In genomic region chr19:38601127-38601526, GRCm38 (mm10) we compare ENCODE assay signal across 21 mouse cellular contexts.
A peak's percentile ranks its signal among the peaks of the same experiment; 100 is the strongest.
DNase-seq lines count a peak whose midpoint lies in the region; ATAC-seq and TF ChIP-seq lines count a peak whose summit lies in the region.
"Had no signal": no experiment of that assay in that cellular context is flagged by ENCODE, and none has a peak within 500 bp of the region (broad histone marks: within the 10 kb centered on the region; RNA-seq: fewer than 3 reads in every experiment).

No protein-coding gene starts in this region.

- ATAC-seq in intestine, embryonic 16.5 days = peak; percentile 83
- 0 out of 2 replicates have a peak, but pooled peaks have one; percentile 51 for ATAC-seq in stomach, embryonic 16.5 days (ENCODE audit: insufficient read depth, low FRiP score)
- ATAC-seq: CD4-positive, CD25-positive, alpha-beta regulatory T cell, adult 4 months; forebrain, embryonic 15.5 days; hindbrain, embryonic 16.5 days had no signal

- TF ChIP-seq CTCF in liver, adult 2 months (IDR thresholded peaks at IDR 0.05; ENCODE audit: low read depth, low read length) = no peak

- H3K36me3 ChIP-seq in liver, adult 2 months (ENCODE audit: control insufficient read depth, insufficient read depth, low read length) = no peaks in the 10 kb centered on the region
- H3K36me3 ChIP-seq in intestine, embryonic 16.5 days (ENCODE audit: control insufficient read depth, insufficient read depth, low read length) = no peaks in the 10 kb centered on the region
- no peaks in the 10 kb centered on the region for H3K36me3 ChIP-seq in stomach, embryonic 16.5 days (ENCODE audit: control insufficient read depth, insufficient read depth, low read length)
- H3K36me3 ChIP-seq: embryonic facial prominence, embryonic 12.5 days; forebrain, embryonic 15.5 days; G1E; heart, embryonic 10.5 days; hindbrain, embryonic 12.5 days had no signal

- no peak overlapping the region for H3K27ac ChIP-seq in liver, adult 2 months (replicated peaks; ENCODE audit: insufficient read depth, low read depth, low read length)
- H3K27ac ChIP-seq in intestine, embryonic 16.5 days (ENCODE audit: low read length) = no peak overlapping the region
- no peak overlapping the region; the same call in 1 of the 2 replicates for H3K27ac ChIP-seq in stomach, embryonic 16.5 days (ENCODE audit: low read length)
- H3K27ac ChIP-seq: embryonic facial prominence, embryonic 12.5 days; forebrain, embryonic 15.5 days; heart, embryonic 10.5 days; hindbrain, embryonic 12.5 days had no signal

- H3K4me1 ChIP-seq in liver, adult 2 months (ENCODE audit: control insufficient read depth, insufficient read depth, low read length) = no peaks in the 10 kb centered on the region
- H3K4me1 ChIP-seq in intestine, embryonic 16.5 days (ENCODE audit: control insufficient read depth, insufficient read depth, low read length) = peaks cover 10% of the 10 kb centered on the region
- peaks cover 10% of the 10 kb centered on the region for H3K4me1 ChIP-seq in stomach, embryonic 16.5 days (ENCODE audit: control insufficient read depth, insufficient read depth, low read length)
- H3K4me1 ChIP-seq: heart, embryonic 10.5 days had no signal

- intact Hi-C loops in left cerebral cortex, postnatal 36 days (cut with DNase I) = no loop called here

- TF ChIP-seq POLR2A in liver, adult 2 months (IDR thresholded peaks at IDR 0.05; ENCODE audit: extremely low read depth, insufficient read depth, low read length) = no peak

- H3K4me3 ChIP-seq in liver, adult 2 months (ENCODE audit: insufficient read depth, low read depth, low read length) = no peak overlapping the region
- no peak overlapping the region for H3K4me3 ChIP-seq in intestine, embryonic 16.5 days (ENCODE audit: low read length)
- no peak overlapping the region for H3K4me3 ChIP-seq in stomach, embryonic 16.5 days (replicated peaks; ENCODE audit: low read length)
- H3K4me3 ChIP-seq: embryonic facial prominence, embryonic 12.5 days; forebrain, embryonic 15.5 days; heart, embryonic 10.5 days; hindbrain, embryonic 12.5 days had no signal

- 0 out of 2 replicates have a peak, but pooled peaks cover 3% of the 10 kb centered on the region for H3K79me2 ChIP-seq in liver, adult 2 months (ENCODE audit: control insufficient read depth, insufficient read depth, low read length)

- WGBS in liver, adult 2 months = 41% methylated on average over 5 of the region's 5 CpGs
- WGBS in intestine, embryonic 16.5 days = 53% methylated on average over 5 of the region's 5 CpGs
- WGBS in stomach, embryonic 16.5 days = 50% methylated on average over 5 of the region's 5 CpGs

- no peak overlapping the region; the same call in 1 of the 2 replicates for H3K4me2 ChIP-seq in intestine, embryonic 16.5 days (ENCODE audit: low read depth, low read length)
- no peak overlapping the region for H3K4me2 ChIP-seq in stomach, embryonic 16.5 days (ENCODE audit: low read depth, low read length)
- H3K4me2 ChIP-seq: embryonic facial prominence, embryonic 12.5 days; forebrain, embryonic 15.5 days; hindbrain, embryonic 12.5 days had no signal

- DNase-seq in liver, adult 2 months (ENCODE audit: extremely low read depth, low read depth, low spot score) = peak; percentile 19
- DNase-seq in liver = no peak
- DNase-seq in gastrocnemius, postnatal 10 days = no peak
- no peak for DNase-seq in kidney, postnatal 36 days
- DNase-seq in left cerebral cortex, postnatal 36 days (ENCODE audit: low spot score in 2 of 2) = no peak
- DNase-seq: adrenal gland, postnatal 10 days; cerebellum, adult 11-12 months; cerebellum, adult 9-10 months; cerebellum, postnatal 25 days; gastrocnemius, postnatal 25 days; heart, postnatal 10 days; heart, postnatal 4 days had no signal

- H3K9ac ChIP-seq in liver, adult 2 months (ENCODE audit: low read depth, low read length) = no peak overlapping the region
- no peak overlapping the region for H3K9ac ChIP-seq in intestine, embryonic 16.5 days (ENCODE audit: low read depth, low read length)
- no peak overlapping the region for H3K9ac ChIP-seq in stomach, embryonic 16.5 days (ENCODE audit: low read length)
- H3K9ac ChIP-seq: embryonic facial prominence, embryonic 12.5 days; forebrain, embryonic 15.5 days; hindbrain, embryonic 12.5 days had no signal

- H3K9me3 ChIP-seq in intestine, embryonic 16.5 days (ENCODE audit: control insufficient read depth, low read length) = no peaks in the 10 kb centered on the region
- no peaks in the 10 kb centered on the region for H3K9me3 ChIP-seq in stomach, embryonic 16.5 days (replicated peaks; ENCODE audit: control insufficient read depth, low read length)
- H3K9me3 ChIP-seq: embryonic facial prominence, embryonic 12.5 days; forebrain, embryonic 15.5 days; G1E; heart, embryonic 10.5 days; hindbrain, embryonic 12.5 days had no signal

- no peaks in the 10 kb centered on the region for H3K27me3 ChIP-seq in liver, adult 2 months (ENCODE audit: control insufficient read depth, insufficient read depth, low read length)
- no peaks in the 10 kb centered on the region for H3K27me3 ChIP-seq in intestine, embryonic 16.5 days (replicated peaks; ENCODE audit: control insufficient read depth, insufficient read depth, low read length)
- H3K27me3 ChIP-seq in stomach, embryonic 16.5 days (ENCODE audit: control insufficient read depth, insufficient read depth, low read length) = no peaks in the 10 kb centered on the region
- H3K27me3 ChIP-seq: embryonic facial prominence, embryonic 12.5 days; forebrain, embryonic 15.5 days; hindbrain, embryonic 12.5 days had no signal
